Mouse (Mus musculus) left cerebral cortex, adult 2 months (tissue): ENCODE data around the gene Itgb4. TPM values are rescaled to one million over a fixed set of nuclear protein-coding genes. Genes with fewer than 3 reads are reported as not detected.

Experiments
- DNase-seq, 2 experiments: peaks; one replicate each; pipeline ENCODE4 v3.0.0; 2021 to 2022; ENCODE audit warnings: low spot score in 2 of 2, mixed read lengths in 1 of 2; ENCODE audit errors: extremely low spot score in 1 of 2
- H3K27ac ChIP-seq: fragments of 200-600 bp; 2 replicates; pipeline ENCODE4 v1.8.1; 2022
- H3K4me3 ChIP-seq: fragments of 200-600 bp; 2 replicates; pipeline ENCODE4 v1.8.1; 2022
- CTCF ChIP-seq: fragments of 200-600 bp; IDR thresholded peaks from 2 replicates; pipeline ENCODE4 v1.8.1; 2022; ENCODE audit warnings: antibody characterized with exemption, mild to moderate bottlenecking, moderate library complexity
- intact Hi-C: fragments of 180-260 bp; cut with DNase I; formaldehyde crosslinking; loops from one replicate; pipeline ENCODE4 v1.15.1; 2025
- total RNA-seq, 2 experiments: library from RNA; stranded (reverse); gene quantifications; 2 replicates each; pipeline ENCODE4 v1.2.3; 2021

Gene Itgb4
- total RNA-seq, 2 experiments from 2014 or later, result 5.1 to 5.7 TPM

GRCm38 (mm10) chr11:116004186-116004823 is 29.8 kb downstream of the Itgb4 start:
- H3K27ac ChIP-seq, result peak overlapping the region; percentile 51

GRCm38 (mm10) chr11:116004840-116005700 is 30.6 kb downstream of the Itgb4 start:
- intact Hi-C loops, result loop anchor here (10.0 kb wide), 1 partner anchor 280 kb away; no protein-coding TSS in a partner anchor
- Histone ChIP-seq H3K4me3 (peak overlapping the region; percentile 40), H3K27ac (peak overlapping the region; percentile 51)
- peak; percentile 57 for TF ChIP-seq CTCF
- DNase-seq, result peak; percentile 66 to 69

More at GRCm38 (mm10) chr11:116004186-116004823, 29.8 kb downstream of the Itgb4 start:
- intact Hi-C loops, result loop anchor here (10.0 kb wide), 1 partner anchor 280 kb away; no protein-coding TSS in a partner anchor
- peak overlapping the region; percentile 40 for H3K4me3 ChIP-seq
- DNase-seq, result no peak
- TF ChIP-seq CTCF, result no peak

- H3K27ac ChIP-seq, result no peak overlapping the region
- no peak for TF ChIP-seq CTCF
- no peak for DNase-seq
- no peak overlapping the region for H3K4me3 ChIP-seq
- intact Hi-C loops, result loop anchor here (10.0 kb wide), 1 partner anchor 281 kb away; no protein-coding TSS in a partner anchor
Observed at GRCm38 (mm10) chr11:116005701-116006419, 31.4 kb downstream of the Itgb4 start.

GRCm38 (mm10) chr11:116007095-116007850 is 32.8 kb downstream of the Itgb4 start:
- DNase-seq, result no peak
- TF ChIP-seq CTCF, result no peak
- Histone ChIP-seq H3K4me3 (no peak overlapping the region), H3K27ac (no peak overlapping the region)
- intact Hi-C loops, result loop anchor here (10.0 kb wide), 1 partner anchor 282 kb away; no protein-coding TSS in a partner anchor

- no peak for DNase-seq
- intact Hi-C loops, result loop anchor here (10.0 kb wide), 1 partner anchor 284 kb away; no protein-coding TSS in a partner anchor
- no peak overlapping the region for H3K4me3 ChIP-seq
- no peak overlapping the region for H3K27ac ChIP-seq
- TF ChIP-seq CTCF, result no peak
Observed at GRCm38 (mm10) chr11:116008411-116008810, 33.9 kb downstream of the Itgb4 start.

- intact Hi-C loops, result loop anchor here (10.0 kb wide), 1 partner anchor 284 kb away; no protein-coding TSS in a partner anchor
Observed at GRCm38 (mm10) chr11:116008832-116009375, 34.4 kb downstream of the Itgb4 start.

GRCm38 (mm10) chr11:116009661-116010060 is 35.2 kb downstream of the Itgb4 start:
- no peak overlapping the region for H3K27ac ChIP-seq
- no peak overlapping the region for H3K4me3 ChIP-seq
- no peak for DNase-seq
- TF ChIP-seq CTCF, result no peak
- intact Hi-C loops, result loop anchor here (10.0 kb wide), 1 partner anchor 285 kb away; no protein-coding TSS in a partner anchor

More at GRCm38 (mm10) chr11:116008832-116009375, 34.4 kb downstream of the Itgb4 start:
- no peak for DNase-seq
- TF ChIP-seq CTCF, result no peak
- H3K27ac ChIP-seq, result no peak overlapping the region
- H3K4me3 ChIP-seq, result no peak overlapping the region

- H3K4me3 ChIP-seq, result no peak overlapping the region
- no peak for TF ChIP-seq CTCF
- no peak overlapping the region for H3K27ac ChIP-seq
- no peak for DNase-seq
- intact Hi-C loops, result no loop called here
Observed at GRCm38 (mm10) chr11:116010146-116010545, 35.6 kb downstream of the Itgb4 start.

GRCm38 (mm10) chr11:116010948-116011347 is 36.4 kb downstream of the Itgb4 start:
- no peak overlapping the region for H3K27ac ChIP-seq
- intact Hi-C loops, result no loop called here
- TF ChIP-seq CTCF, result no peak
- no peak overlapping the region for H3K4me3 ChIP-seq
- DNase-seq, result no peak

GRCm38 (mm10) chr11:116011529-116012261 is 37.2 kb downstream of the Itgb4 start:
- intact Hi-C loops, result no loop called here
- H3K27ac ChIP-seq, result no peak overlapping the region; the same call in 1 of the 2 replicates
- no peak for TF ChIP-seq CTCF
- DNase-seq, result no peak
- H3K4me3 ChIP-seq, result peak overlapping the region; percentile 76
